Mouse (Mus musculus) stomach, embryonic 15.5 days (tissue): Measurements from ENCODE around the gene Ccl27a. TPM values are rescaled to one million over a fixed set of nuclear protein-coding genes. Genes with fewer than 3 reads are reported as not detected.

ENCODE experiments used
- ATAC-seq: fragments of 200-750 bp; cut with Nextera tagmentation; 2 replicates; pipeline ENCODE4 v1.8.0; 2017; ENCODE audit warnings: low read depth, moderate number of reproducible peaks, moderate TSS enrichment; ENCODE audit not compliant: insufficient read depth, low FRiP score
- H3K27ac ChIP-seq: fragments of 300-500 bp; sonication (generic); 2 replicates; pipeline ENCODE4 v1.5.1; 2015; ENCODE audit warnings: mild to moderate bottlenecking, inconsistent platforms
- H3K27me3 ChIP-seq: fragments of 300-500 bp; sonication (generic); replicated peaks from 2 replicates; pipeline ENCODE4 v1.6.1; 2015; ENCODE audit warnings: inconsistent platforms
- H3K36me3 ChIP-seq: fragments of 300-500 bp; sonication (generic); 2 replicates; pipeline ENCODE4 v1.6.1; 2015; ENCODE audit warnings: inconsistent platforms
- H3K4me1 ChIP-seq: fragments of 300-500 bp; sonication (generic); 2 replicates; pipeline ENCODE4 v1.6.1; 2015; ENCODE audit warnings: inconsistent platforms
- H3K4me2 ChIP-seq: fragments of 300-500 bp; sonication (generic); 2 replicates; pipeline ENCODE4 v1.6.1; 2015; ENCODE audit warnings: mild to moderate bottlenecking, inconsistent platforms
- H3K4me3 ChIP-seq: fragments of 300-500 bp; sonication (generic); replicated peaks from 2 replicates; pipeline ENCODE4 v1.5.1; 2015; ENCODE audit warnings: inconsistent platforms
- H3K9ac ChIP-seq: fragments of 300-500 bp; sonication (generic); 2 replicates; pipeline ENCODE4 v1.6.1; 2015; ENCODE audit warnings: inconsistent platforms
- H3K9me3 ChIP-seq: fragments of 300-500 bp; sonication (generic); 2 replicates; pipeline ENCODE4 v1.6.1; 2016; ENCODE audit warnings: inconsistent platforms
- WGBS: fragments of 180-500 bp; shearing (Covaris S2); methylation state at CpG from one replicate; pipeline ENCODE4 v1.1.7; 2015; 5-methylcytosine and 5-hydroxymethylcytosine counted together
- polyA plus RNA-seq: library from polyadenylated mRNA; unstranded; fragments of >200 nt; fragmentation: Nextera tagmentation; extraction: Ambion mirVana; gene quantifications from 2 replicates; pipeline ENCODE4 v1.2.1, GENCODE M21; 2015

The Ccl27a gene
- polyA plus RNA-seq, 1 experiment from 2014 or later: 33.7 TPM

DNA sequence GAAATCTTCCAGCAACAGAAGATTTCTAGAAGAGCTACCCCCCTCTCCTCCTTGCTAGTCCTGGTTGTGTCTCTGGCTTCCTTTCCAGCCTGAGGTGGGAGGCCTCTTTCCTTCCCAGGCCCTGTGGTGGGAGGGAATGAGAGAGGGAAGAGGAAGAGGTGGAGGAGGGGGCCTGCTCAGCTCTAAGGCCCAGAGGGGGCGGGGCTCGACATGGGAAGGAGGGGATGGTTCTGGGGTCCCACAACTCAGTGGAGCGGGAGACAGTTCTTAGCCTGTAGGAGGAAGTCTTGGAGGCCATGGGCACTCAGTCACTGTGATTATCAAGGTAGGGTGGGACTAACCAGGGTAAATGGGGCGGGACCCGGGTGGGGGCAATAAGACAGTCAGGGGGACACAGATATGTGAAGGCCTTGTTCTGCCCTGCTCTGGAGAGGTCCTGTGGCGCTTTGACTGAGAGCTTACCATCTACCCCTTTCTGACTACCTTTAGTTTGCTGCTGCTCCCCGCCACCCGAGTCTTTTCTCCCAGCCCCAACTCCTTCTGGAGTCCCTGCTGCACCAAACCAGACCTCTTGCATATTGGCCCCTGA lies 11.9 kb downstream of the Ccl27a start:
- ATAC-seq: peak; percentile 23; the same call in 1 of the 2 replicates
- peak overlapping the region; percentile 9; the same call in 1 of the 2 replicates for H3K9ac ChIP-seq
- H3K4me2 ChIP-seq: peak overlapping the region; percentile 61
- H3K4me3 ChIP-seq: peak overlapping the region; percentile 54
- H3K9me3 ChIP-seq: no peaks in the 10 kb centered on the region
- H3K4me1 ChIP-seq: peaks cover 32% of the 10 kb centered on the region
- no peaks in the 10 kb centered on the region for H3K36me3 ChIP-seq
- no peaks in the 10 kb centered on the region for H3K27me3 ChIP-seq
- 35% methylated on average over 8 of the region's 8 CpGs for WGBS
- peak overlapping the region; percentile 93 for H3K27ac ChIP-seq

DNA sequence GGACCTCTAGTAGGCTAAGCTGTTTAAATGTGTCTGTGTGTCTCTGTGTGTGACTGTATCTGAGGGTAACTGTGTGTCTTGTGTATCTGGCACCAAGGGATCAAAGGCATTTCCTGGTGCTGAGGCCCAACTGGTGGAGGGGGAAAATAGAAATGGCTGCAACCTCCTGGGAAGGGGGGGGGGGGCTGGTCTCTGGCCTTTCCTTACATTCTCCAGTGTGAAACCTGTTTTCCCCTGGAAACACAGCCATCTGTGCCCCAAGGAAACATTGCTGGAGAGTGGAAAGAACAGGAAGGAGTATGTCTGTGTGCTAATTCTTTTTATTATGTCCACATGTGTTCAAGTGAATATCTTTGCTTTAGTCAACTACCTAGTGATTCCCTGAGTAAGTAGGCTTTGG lies 12.4 kb downstream of the Ccl27a start:
- peak overlapping the region; percentile 54 for H3K4me3 ChIP-seq
- no peaks in the 10 kb centered on the region for H3K36me3 ChIP-seq
- peak overlapping the region; percentile 61 for H3K4me2 ChIP-seq
- peak overlapping the region; percentile 93 for H3K27ac ChIP-seq
- no peaks in the 10 kb centered on the region for H3K9me3 ChIP-seq
- no peaks in the 10 kb centered on the region for H3K27me3 ChIP-seq
- peak overlapping the region; percentile 9; the same call in 1 of the 2 replicates for H3K9ac ChIP-seq
- peaks cover 33% of the 10 kb centered on the region for H3K4me1 ChIP-seq
- no peak for ATAC-seq

- no peaks in the 10 kb centered on the region for H3K9me3 ChIP-seq
- peak overlapping the region; percentile 54 for H3K4me3 ChIP-seq
- no peaks in the 10 kb centered on the region for H3K27me3 ChIP-seq
- no peak for ATAC-seq
- H3K9ac ChIP-seq: peak overlapping the region; percentile 52; the same call in 1 of the 2 replicates
- no peaks in the 10 kb centered on the region for H3K36me3 ChIP-seq
- peaks cover 39% of the 10 kb centered on the region for H3K4me1 ChIP-seq
- peak overlapping the region; percentile 93 for H3K27ac ChIP-seq
- 64% methylated on average over 4 of the region's 4 CpGs for WGBS
- peak overlapping the region; percentile 61 for H3K4me2 ChIP-seq
Observed at GRCm38 (mm10) chr4:41760911-41761310, 13.1 kb downstream of the Ccl27a start.

- Histone ChIP-seq H3K9me3 (no peaks in the 10 kb centered on the region), H3K9ac (peak overlapping the region; percentile 52), H3K4me3 (peak overlapping the region; percentile 54), H3K27ac (peak overlapping the region; percentile 93), H3K27me3 (no peaks in the 10 kb centered on the region), H3K36me3 (no peaks in the 10 kb centered on the region), H3K4me1 (peaks cover 39% of the 10 kb centered on the region), H3K4me2 (peak overlapping the region; percentile 61)
- under 1% methylated on average over 15 of the region's 15 CpGs for WGBS
- ATAC-seq: peak; percentile 90
Observed at GRCm38 (mm10) chr4:41760288-41760721, 13.7 kb downstream of the Ccl27a start.

GRCm38 (mm10) chr4:41759656-41760287 lies 14.3 kb downstream of the Ccl27a start:
- peaks cover 39% of the 10 kb centered on the region for H3K4me1 ChIP-seq
- H3K4me2 ChIP-seq: peak overlapping the region; percentile 61
- H3K9me3 ChIP-seq: no peaks in the 10 kb centered on the region
- H3K27ac ChIP-seq: peak overlapping the region; percentile 93
- H3K4me3 ChIP-seq: peak overlapping the region; percentile 54
- WGBS: 29% methylated on average over 6 of the region's 6 CpGs
- ATAC-seq: peak; percentile 10
- no peaks in the 10 kb centered on the region for H3K36me3 ChIP-seq
- peak overlapping the region; percentile 52; the same call in 1 of the 2 replicates for H3K9ac ChIP-seq
- H3K27me3 ChIP-seq: no peaks in the 10 kb centered on the region

- Histone ChIP-seq H3K4me2 (no peak overlapping the region), H3K27me3 (no peaks in the 10 kb centered on the region), H3K9me3 (no peaks in the 10 kb centered on the region), H3K4me1 (peaks cover 39% of the 10 kb centered on the region), H3K36me3 (no peaks in the 10 kb centered on the region), H3K9ac (no peak overlapping the region), H3K4me3 (no peak overlapping the region), H3K27ac (peak overlapping the region; percentile 93)
- no peak for ATAC-seq
- WGBS: 75% methylated on average over 9 of the region's 9 CpGs
Observed at GRCm38 (mm10) chr4:41759206-41759605, 14.8 kb downstream of the Ccl27a start.

GRCm38 (mm10) chr4:41758701-41759100 lies 15.3 kb downstream of the Ccl27a start:
- Histone ChIP-seq H3K27me3 (no peaks in the 10 kb centered on the region), H3K9me3 (no peaks in the 10 kb centered on the region), H3K4me3 (no peak overlapping the region), H3K27ac (no peak overlapping the region), H3K9ac (no peak overlapping the region), H3K36me3 (no peaks in the 10 kb centered on the region), H3K4me2 (no peak overlapping the region), H3K4me1 (peaks cover 39% of the 10 kb centered on the region)
- 87% methylated on average over 4 of the region's 4 CpGs for WGBS
- ATAC-seq: no peak

- no peaks in the 10 kb centered on the region for H3K36me3 ChIP-seq
- WGBS: 81% methylated on average over 11 of the region's 11 CpGs
- ATAC-seq: no peak
- no peak overlapping the region for H3K4me2 ChIP-seq
- no peak overlapping the region for H3K9ac ChIP-seq
- H3K9me3 ChIP-seq: no peaks in the 10 kb centered on the region
- H3K4me3 ChIP-seq: no peak overlapping the region
- no peak overlapping the region for H3K27ac ChIP-seq
- H3K4me1 ChIP-seq: peaks cover 39% of the 10 kb centered on the region
- no peaks in the 10 kb centered on the region for H3K27me3 ChIP-seq
Observed at GRCm38 (mm10) chr4:41758021-41758420, 16.0 kb downstream of the Ccl27a start.

GRCm38 (mm10) chr4:41757321-41757720 lies 16.7 kb downstream of the Ccl27a start:
- WGBS: 94% methylated on average over 13 of the region's 13 CpGs
- H3K36me3 ChIP-seq: no peaks in the 10 kb centered on the region
- H3K4me2 ChIP-seq: no peak overlapping the region
- H3K27ac ChIP-seq: no peak overlapping the region
- H3K4me1 ChIP-seq: peaks cover 34% of the 10 kb centered on the region
- no peak overlapping the region for H3K9ac ChIP-seq
- H3K9me3 ChIP-seq: no peaks in the 10 kb centered on the region
- no peaks in the 10 kb centered on the region for H3K27me3 ChIP-seq
- no peak overlapping the region for H3K4me3 ChIP-seq
- ATAC-seq: no peak

- H3K4me3 ChIP-seq: peak overlapping the region; percentile 68
- no peaks in the 10 kb centered on the region for H3K9me3 ChIP-seq
- no peaks in the 10 kb centered on the region for H3K36me3 ChIP-seq
- H3K9ac ChIP-seq: no peak overlapping the region
- peak overlapping the region; percentile 85 for H3K4me2 ChIP-seq
- WGBS: 72% methylated on average over 8 of the region's 8 CpGs
- peaks cover 25% of the 10 kb centered on the region for H3K4me1 ChIP-seq
- no peak overlapping the region for H3K27ac ChIP-seq
- ATAC-seq: no peak
- no peaks in the 10 kb centered on the region for H3K27me3 ChIP-seq
Observed at GRCm38 (mm10) chr4:41756440-41756839, 17.6 kb downstream of the Ccl27a start.

DNA sequence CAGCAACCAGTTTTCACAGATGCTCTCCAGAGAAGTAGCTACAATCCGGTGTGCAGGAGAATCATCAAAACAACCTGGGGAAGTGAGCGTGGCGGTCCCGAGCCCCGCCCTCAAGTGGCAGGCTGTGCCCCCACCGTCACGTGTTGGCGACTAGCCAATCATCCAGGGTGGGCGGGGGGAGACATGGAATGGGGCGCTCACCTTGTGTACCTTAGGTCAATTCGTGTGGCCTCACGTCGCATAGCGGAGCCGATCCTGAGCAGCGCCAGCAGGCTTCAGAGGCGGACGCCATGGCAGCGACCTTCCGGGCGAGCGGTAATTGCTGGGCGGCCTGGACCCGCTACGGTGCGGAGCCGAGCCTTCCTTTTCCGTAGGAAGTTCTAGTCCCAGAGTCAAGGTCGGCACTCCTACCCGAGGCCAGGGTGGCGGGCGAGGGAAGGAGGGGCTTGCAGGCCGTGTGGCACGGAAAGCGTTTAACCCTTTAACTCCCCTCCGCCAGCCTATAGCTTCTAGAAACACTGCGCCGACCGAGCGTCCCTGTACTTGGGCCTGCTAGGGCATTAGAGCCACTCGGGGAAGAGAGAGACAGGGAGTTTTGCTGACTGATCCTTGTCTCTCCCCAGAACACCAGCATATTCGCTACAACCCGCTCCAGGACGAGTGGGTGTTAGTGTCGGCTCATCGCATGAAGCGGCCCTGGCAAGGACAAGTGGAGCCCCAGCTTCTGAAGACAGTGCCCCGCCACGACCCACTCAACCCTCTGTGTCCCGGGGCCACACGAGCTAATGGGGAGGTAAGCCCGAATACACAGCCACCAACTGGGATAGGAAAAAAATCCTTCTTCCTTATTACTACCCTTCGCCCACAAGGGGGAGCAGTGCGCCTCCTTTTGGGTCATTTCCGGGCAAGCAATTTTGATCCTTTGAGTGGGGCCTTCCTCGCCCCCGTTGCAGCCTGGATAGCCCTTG lies 18.4 kb downstream of the Ccl27a start, which contains the start of gene Sigmar1:
Gene Sigmar1, minus strand, starts transcription at position 820 of the 968 bp plus-strand sequence.
- peak within 1 kb of the TSS; percentile 68 for H3K4me3 ChIP-seq
- H3K27me3 ChIP-seq: no peaks in the 10 kb centered on the region
- WGBS: under 1% methylated on average over 57 of the region's 57 CpGs
- no peaks in the 10 kb centered on the region for H3K36me3 ChIP-seq
- H3K9me3 ChIP-seq: no peaks in the 10 kb centered on the region
- peak; percentile 64 for ATAC-seq
- H3K27ac ChIP-seq: peak within 1 kb of the TSS; percentile 91
- H3K4me2 ChIP-seq: peak within 1 kb of the TSS; percentile 85
- peak within 1 kb of the TSS; percentile 63 for H3K9ac ChIP-seq
- peaks cover 18% of the 10 kb centered on the region for H3K4me1 ChIP-seq
